Mouse (Mus musculus) urinary bladder, adult 18-20 months (tissue): ENCODE measurements around the gene Scn10a.
A peak's percentile ranks its signal among the peaks of the same experiment; 100 is the strongest.

Source experiments
- DNase-seq, 2 experiments: peaks; one replicate each; pipeline ENCODE4 v3.0.0; 2022; ENCODE audit warnings: low spot score in 2 of 2, mixed read lengths in 2 of 2

Gene Scn10a

DNA sequence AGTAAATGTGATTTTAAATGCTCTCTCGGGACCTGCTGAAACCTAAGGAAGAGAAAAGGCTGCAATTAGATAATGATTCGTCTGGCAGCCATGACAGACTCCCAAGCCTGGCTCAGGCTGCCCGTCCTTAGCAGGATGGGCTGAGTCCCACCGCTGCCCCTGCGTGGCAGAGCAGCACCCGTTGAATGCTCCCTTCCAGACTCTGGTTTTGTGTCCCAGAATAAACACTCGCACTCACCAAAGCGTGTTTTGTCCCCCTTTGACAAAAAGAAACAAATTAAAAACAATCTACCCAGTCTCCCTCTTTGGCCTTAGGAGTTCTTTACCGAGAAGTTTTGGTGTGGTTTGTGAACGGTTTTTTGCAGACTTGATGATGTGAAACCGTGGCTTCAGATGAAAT is at the start of gene Scn10a:
Scn10a (minus strand) TSS at position 101 of the 400 bp plus-strand sequence.
- DNase-seq: no peak

GRCm38 (mm10) chr9:119768585-119768984 is 49.5 kb upstream of the Scn10a start:
- no peak for DNase-seq

DNA sequence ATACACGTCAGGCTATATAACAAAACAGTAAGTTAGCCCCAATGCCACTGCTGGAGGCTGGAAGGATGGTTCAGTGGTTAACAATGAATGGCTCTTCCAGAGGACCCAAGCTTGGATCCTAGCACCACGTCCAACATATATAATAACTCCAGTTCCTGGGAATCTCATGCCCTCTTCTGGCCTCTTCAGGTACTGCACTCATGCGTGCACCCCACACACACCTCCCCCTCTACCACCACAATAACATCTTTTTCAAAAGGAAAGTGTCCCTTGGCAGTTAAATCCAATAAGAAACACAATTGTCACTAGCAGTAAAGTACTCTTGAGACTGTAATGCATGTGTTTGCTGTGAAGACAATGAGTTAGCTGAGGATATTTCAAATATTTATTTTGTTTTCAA is 41.1 kb upstream of the Scn10a start:
- no peak for DNase-seq

GRCm38 (mm10) chr9:119759457-119759856 is 40.3 kb upstream of the Scn10a start:
- no peak for DNase-seq

- DNase-seq: no peak
These were observed 32.4 kb upstream of the Scn10a start for GRCm38 (mm10) chr9:119751507-119751906.

GRCm38 (mm10) chr9:119749112-119749511 is 30.0 kb upstream of the Scn10a start:
- DNase-seq: no peak

DNA sequence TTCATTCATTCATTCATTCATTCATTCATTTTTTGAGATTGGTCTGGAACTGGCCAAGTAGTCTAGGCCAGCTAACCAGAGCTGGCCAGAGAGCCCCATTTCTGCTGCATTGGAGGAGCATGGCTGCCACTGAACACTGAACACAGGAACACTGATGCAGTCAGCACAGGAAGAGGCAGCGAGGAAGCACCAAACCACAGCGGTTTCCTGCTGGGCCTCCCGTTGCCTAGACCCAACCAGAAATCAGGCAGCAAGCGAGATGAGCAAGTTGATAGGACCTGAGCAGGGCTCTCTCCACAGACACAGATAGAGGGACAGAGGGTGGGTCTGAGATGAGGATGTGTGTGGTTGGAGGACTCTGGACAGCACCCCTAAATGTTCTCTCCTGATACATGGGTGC is 24.8 kb upstream of the Scn10a start:
- DNase-seq: no peak

GRCm38 (mm10) chr9:119743312-119743711 is 24.2 kb upstream of the Scn10a start:
- DNase-seq: no peak

- no peak for DNase-seq
These were observed 22.1 kb upstream of the Scn10a start for GRCm38 (mm10) chr9:119741101-119741786.

- DNase-seq: no peak
These were observed 9.4 kb upstream of the Scn10a start for GRCm38 (mm10) chr9:119728412-119729097.

GRCm38 (mm10) chr9:119726990-119727389 is 7.9 kb upstream of the Scn10a start:
- no peak for DNase-seq

- DNase-seq: no peak
These were observed 6.3 kb upstream of the Scn10a start for GRCm38 (mm10) chr9:119725293-119725862.

DNA sequence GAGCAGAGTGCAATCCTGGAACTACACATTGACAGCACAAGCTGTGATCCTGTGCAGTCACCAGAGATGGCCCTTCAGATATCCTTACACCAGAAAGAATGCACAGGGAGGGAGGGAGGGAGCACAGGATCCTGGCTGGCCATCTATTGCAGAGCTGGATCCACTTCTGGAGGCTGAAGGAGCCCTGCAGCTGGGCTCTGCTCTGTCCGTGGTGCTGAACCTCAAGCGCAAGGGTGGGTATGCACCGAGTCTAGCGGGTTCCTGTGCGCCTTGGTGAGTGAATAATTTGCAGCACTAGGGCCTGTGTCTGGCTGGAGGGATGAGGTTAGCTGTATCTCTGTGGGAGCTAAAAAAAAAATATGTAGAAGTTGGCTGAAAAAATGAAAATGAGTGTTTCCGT is 12.4 kb downstream of the Scn10a start:
- peak; percentile 2 to 31 for DNase-seq

- no peak for DNase-seq
These were observed 27.6 kb downstream of the Scn10a start for GRCm38 (mm10) chr9:119691505-119691904.

DNA sequence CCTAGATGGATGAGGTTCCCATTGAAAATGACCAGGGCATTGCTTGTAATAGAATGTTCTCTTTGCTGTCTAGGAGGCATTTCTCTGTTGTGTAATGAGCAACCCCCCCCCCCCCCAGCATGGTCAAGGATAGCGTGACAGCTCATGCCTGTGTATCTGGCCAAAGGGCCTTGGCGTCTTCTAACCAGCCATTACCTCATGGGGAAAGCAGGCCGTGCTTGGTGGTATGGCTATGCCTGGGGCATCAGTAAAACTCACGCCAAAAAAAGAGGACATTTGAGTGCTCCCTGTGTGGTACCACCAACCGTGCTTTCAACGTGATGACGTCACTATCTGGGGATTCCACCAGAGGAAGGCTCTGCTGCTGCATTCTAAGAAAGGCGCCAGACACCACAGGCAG is 28.1 kb downstream of the Scn10a start:
- no peak for DNase-seq

DNA sequence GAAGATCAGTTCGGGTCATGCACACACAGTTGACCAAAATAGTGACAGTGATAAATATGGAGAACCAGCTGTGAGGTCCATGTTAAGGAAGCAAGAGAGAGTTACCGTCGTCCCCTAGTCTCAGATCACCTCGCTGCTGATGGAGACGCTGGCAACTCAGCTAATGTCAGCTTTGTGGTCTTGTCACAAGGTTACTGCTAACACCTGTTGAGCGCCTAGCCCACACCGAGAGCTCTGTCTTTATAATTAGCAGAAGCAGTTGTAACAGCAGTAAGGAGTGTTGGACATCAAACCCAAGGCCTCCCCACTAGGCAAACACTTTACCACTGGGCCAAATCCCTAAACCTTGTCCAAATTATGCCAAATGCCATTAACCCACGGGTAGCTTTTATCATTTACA is 31.2 kb downstream of the Scn10a start:
- DNase-seq: no peak

DNA sequence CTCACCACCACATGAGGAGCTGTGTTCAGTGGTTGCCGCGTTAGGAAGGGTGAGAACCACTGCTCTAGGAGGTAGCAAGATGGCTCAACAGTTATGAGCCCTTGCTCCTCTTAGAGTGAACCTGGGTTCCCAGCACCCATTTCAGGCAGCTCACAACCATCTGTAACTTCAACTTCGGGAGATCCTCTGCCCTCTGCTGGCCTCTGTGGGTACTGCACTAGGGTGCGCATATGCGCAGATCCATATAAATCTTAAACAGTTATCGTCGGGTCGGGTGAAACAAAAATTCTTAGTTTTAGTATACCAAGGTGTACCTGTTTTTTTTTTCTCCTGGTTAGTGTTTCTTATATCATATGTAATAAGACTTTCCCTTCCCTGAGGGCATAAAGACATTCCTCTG is 32.9 kb downstream of the Scn10a start:
- DNase-seq: no peak

DNA sequence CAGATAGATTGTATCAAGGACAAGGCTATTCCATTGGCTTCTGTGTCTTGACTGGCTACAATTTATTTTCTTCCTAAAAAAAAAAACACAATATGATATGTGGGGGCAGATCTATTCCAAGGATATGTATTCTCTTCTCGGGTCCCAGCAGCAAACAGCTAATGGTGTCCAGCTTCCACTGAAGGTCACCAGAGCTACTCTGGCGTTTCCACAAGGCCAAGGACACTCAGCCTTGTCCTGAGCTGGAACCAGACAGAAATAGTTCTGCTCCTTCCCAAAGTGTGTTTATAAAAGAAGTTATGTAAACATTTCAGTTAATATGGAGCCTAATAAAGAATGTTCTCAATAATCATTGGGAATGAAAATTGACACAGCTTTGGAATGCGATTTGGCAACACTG is 38.2 kb downstream of the Scn10a start:
- no peak for DNase-seq

GRCm38 (mm10) chr9:119664109-119664508 is 55.0 kb downstream of the Scn10a start:
- no peak for DNase-seq

GRCm38 (mm10) chr9:119656111-119656510 is 63.0 kb downstream of the Scn10a start:
- no peak for DNase-seq

- DNase-seq: no peak
These were observed 65.4 kb downstream of the Scn10a start for GRCm38 (mm10) chr9:119653758-119654157.

GRCm38 (mm10) chr9:119646942-119647547 is 72.1 kb downstream of the Scn10a start:
- DNase-seq: peak in 1 of 2 experiments; percentile 12

DNA sequence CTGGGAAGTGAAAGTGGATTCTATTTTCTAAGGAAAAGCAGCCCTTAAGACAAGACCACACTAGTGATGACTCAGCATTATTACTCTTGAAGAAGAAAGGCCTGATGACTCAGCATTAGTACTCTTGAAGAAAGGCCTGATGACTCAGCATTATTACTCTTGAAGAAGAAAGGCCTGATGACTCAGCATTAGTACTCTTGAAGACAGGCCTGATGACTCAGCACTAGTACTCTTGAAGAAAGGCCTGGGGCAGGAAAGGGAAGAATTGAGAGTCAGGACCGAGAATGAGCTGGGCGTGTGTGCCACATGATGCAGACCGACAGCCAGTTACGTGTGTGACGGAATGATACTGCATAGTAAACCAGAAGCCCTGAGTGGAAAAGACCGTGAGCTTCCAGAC is 77.1 kb downstream of the Scn10a start:
- no peak for DNase-seq
